Mouse (Mus musculus) heart, embryonic 15.5 days (tissue): ENCODE results near the gene St3gal3. TPM values are rescaled to one million over a fixed set of nuclear protein-coding genes. Genes with fewer than 3 reads are reported as not detected.

ENCODE experiments used
- ATAC-seq: fragments of 200-750 bp; cut with Nextera tagmentation; replicated peaks from 2 replicates; pipeline ENCODE4 v1.8.0; 2017; ENCODE audit warnings: low read depth, moderate TSS enrichment; ENCODE audit not compliant: insufficient number of reproducible peaks, insufficient read depth, low FRiP score
- H3K27ac ChIP-seq: fragments of 300-500 bp; sonication (generic); 2 replicates; pipeline ENCODE4 v1.5.1; 2015; ENCODE audit warnings: mild to moderate bottlenecking, inconsistent platforms
- H3K27me3 ChIP-seq: fragments of 300-500 bp; sonication (generic); 2 replicates; pipeline ENCODE4 v1.6.1; 2015; ENCODE audit warnings: inconsistent platforms
- H3K36me3 ChIP-seq: fragments of 300-500 bp; sonication (generic); 2 replicates; pipeline ENCODE4 v1.6.1; 2015; ENCODE audit warnings: mild to moderate bottlenecking, inconsistent platforms
- H3K4me1 ChIP-seq: fragments of 300-500 bp; sonication (generic); replicated peaks from 2 replicates; pipeline ENCODE4 v1.6.1; 2015; ENCODE audit warnings: inconsistent platforms
- H3K4me2 ChIP-seq: fragments of 300-500 bp; sonication (generic); 2 replicates; pipeline ENCODE4 v1.6.1; 2015; ENCODE audit warnings: inconsistent platforms, mild to moderate bottlenecking, moderate library complexity
- H3K4me3 ChIP-seq: fragments of 300-500 bp; sonication (generic); 2 replicates; pipeline ENCODE4 v1.5.1; 2015; ENCODE audit warnings: mild to moderate bottlenecking, inconsistent platforms
- H3K9ac ChIP-seq: fragments of 300-500 bp; sonication (generic); 2 replicates; pipeline ENCODE4 v1.6.1; 2015; ENCODE audit warnings: mild to moderate bottlenecking, inconsistent platforms
- H3K9me3 ChIP-seq: fragments of 300-500 bp; sonication (generic); replicated peaks from 2 replicates; pipeline ENCODE4 v1.6.1; 2016; ENCODE audit warnings: inconsistent platforms
- WGBS: fragments of 180-500 bp; shearing (Covaris S2); methylation state at CpG from one replicate; pipeline ENCODE4 v1.1.7; 2015; ENCODE audit warnings: mixed read lengths; 5-methylcytosine and 5-hydroxymethylcytosine counted together
- polyA plus RNA-seq: library from polyadenylated mRNA; unstranded; fragments of >200 nt; fragmentation: Nextera tagmentation; extraction: Ambion mirVana; gene quantifications from 2 replicates; pipeline ENCODE4 v1.2.1, GENCODE M21; 2015

The St3gal3 gene
- polyA plus RNA-seq, 1 experiment from 2014 or later, result 7.5 TPM

DNA sequence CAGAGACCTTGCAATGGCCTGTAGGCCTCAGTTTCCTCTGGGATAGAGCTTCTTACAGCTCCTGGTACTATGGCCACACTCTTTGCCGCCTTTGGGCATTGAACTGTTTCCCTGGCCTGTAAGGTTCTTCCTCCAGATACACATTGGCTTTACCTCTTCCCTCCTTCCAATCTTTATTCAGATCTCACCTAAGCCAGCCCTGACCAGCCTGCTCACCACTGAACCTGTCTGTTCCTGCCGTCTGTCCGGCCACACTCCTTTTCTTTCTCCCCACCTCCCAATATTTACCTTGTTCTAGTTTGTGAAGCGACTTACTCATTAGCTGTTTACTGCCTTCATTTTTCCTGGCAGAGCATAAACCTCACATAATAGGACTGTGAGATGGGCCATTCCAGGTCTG is 155.5 kb downstream of the St3gal3 start:
- no peak overlapping the region for H3K9ac ChIP-seq
- H3K9me3 ChIP-seq, result no peaks in the 10 kb centered on the region
- H3K27me3 ChIP-seq, result no peaks in the 10 kb centered on the region
- H3K36me3 ChIP-seq, result no peaks in the 10 kb centered on the region
- no peak overlapping the region for H3K27ac ChIP-seq
- H3K4me2 ChIP-seq, result no peak overlapping the region
- 91% methylated on average over 4 of the region's 4 CpGs for WGBS
- H3K4me1 ChIP-seq, result peaks cover 53% of the 10 kb centered on the region
- no peak overlapping the region for H3K4me3 ChIP-seq
- no peak for ATAC-seq

DNA sequence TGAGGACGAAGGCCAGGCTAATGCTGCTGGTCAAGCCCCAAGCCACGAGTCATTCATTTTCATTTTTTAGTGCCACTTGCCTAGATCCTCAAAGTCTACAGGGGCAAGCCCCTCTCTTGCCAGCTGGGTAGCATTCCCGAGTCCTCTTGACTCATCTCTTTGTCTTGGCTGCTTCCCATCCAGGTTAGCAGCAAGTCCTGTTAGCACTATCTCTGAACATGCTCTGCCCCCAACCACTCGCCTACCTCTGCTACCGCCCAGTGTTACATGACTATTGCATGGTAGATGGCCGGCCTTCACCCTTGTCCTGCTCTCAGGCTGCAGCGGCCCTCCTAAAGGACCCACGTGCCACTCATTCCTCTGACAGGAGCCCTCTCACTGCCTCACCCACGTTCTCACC is 156.4 kb downstream of the St3gal3 start:
- Histone ChIP-seq H3K4me1 (peaks cover 52% of the 10 kb centered on the region), H3K9ac (no peak overlapping the region), H3K27me3 (no peaks in the 10 kb centered on the region), H3K9me3 (no peaks in the 10 kb centered on the region), H3K4me2 (no peak overlapping the region), H3K27ac (no peak overlapping the region), H3K4me3 (no peak overlapping the region), H3K36me3 (no peaks in the 10 kb centered on the region)
- ATAC-seq, result no peak
- 79% methylated on average over 9 of the region's 9 CpGs for WGBS

GRCm38 (mm10) chr4:117977841-117978240 is 156.9 kb downstream of the St3gal3 start:
- ATAC-seq, result no peak
- Histone ChIP-seq H3K9ac (no peak overlapping the region), H3K27me3 (no peaks in the 10 kb centered on the region), H3K36me3 (no peaks in the 10 kb centered on the region), H3K27ac (peak overlapping the region; percentile 51), H3K4me2 (peak overlapping the region; percentile 17; the same call in 1 of the 2 replicates), H3K9me3 (no peaks in the 10 kb centered on the region), H3K4me3 (no peak overlapping the region), H3K4me1 (peaks cover 49% of the 10 kb centered on the region)
- WGBS, result 83% methylated on average over 11 of the region's 11 CpGs

DNA sequence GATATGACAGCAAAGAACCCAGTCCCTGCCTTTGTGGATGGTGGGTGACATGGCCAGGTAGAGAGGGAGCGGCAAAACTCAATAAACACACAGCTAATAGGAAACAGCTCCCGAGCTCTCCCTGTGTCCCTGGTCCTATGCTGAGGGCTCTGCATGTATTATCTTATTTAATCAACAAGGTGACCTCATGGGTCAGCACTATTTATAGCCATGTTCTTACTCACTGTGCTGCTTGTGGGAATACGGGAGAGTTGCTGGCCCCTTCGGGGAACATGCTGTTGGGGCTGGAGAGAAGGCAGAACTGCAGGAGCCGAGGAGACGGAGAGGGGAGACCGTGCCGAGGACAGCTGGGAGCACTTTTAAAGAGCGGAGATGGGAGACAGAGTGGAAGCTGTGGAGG is 157.3 kb downstream of the St3gal3 start:
- WGBS, result 54% methylated on average over 9 of the region's 9 CpGs
- Histone ChIP-seq H3K4me3 (no peak overlapping the region), H3K27ac (peak overlapping the region; percentile 51), H3K9ac (no peak overlapping the region), H3K27me3 (no peaks in the 10 kb centered on the region), H3K9me3 (no peaks in the 10 kb centered on the region), H3K4me2 (peak overlapping the region; percentile 17; the same call in 1 of the 2 replicates), H3K36me3 (no peaks in the 10 kb centered on the region), H3K4me1 (peaks cover 45% of the 10 kb centered on the region)
- peak; percentile 7; the same call in 1 of the 2 replicates for ATAC-seq

DNA sequence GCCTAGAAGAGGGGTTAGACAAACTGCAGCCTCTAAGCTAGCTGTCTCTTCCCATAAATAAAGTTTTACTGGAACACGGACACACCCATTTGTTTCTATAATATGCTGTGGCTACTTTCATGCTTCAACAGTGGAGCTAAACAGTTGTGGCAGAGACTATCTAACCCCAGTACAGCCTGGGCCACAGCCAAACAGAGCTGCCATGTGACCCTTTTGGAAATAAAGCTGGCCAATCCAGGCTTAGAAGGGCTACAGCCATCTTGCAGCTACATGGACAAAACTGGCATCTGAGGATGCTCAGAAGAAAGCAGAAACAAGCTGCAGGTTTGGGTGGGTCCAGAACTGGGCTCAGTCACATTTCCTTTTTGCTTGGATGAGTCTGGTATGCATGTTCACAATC is 158.9 kb downstream of the St3gal3 start:
- no peak for ATAC-seq
- no peak overlapping the region for H3K27ac ChIP-seq
- H3K36me3 ChIP-seq, result no peaks in the 10 kb centered on the region
- H3K4me3 ChIP-seq, result no peak overlapping the region
- no peak overlapping the region for H3K9ac ChIP-seq
- peaks cover 42% of the 10 kb centered on the region for H3K4me1 ChIP-seq
- H3K9me3 ChIP-seq, result no peaks in the 10 kb centered on the region
- no peaks in the 10 kb centered on the region for H3K27me3 ChIP-seq
- 82% methylated on average over 1 of the region's 1 CpGs for WGBS
- no peak overlapping the region for H3K4me2 ChIP-seq

GRCm38 (mm10) chr4:117974719-117975118 is 160.0 kb downstream of the St3gal3 start:
- H3K27ac ChIP-seq, result no peak overlapping the region
- peaks cover 42% of the 10 kb centered on the region for H3K4me1 ChIP-seq
- no peak overlapping the region for H3K9ac ChIP-seq
- no peaks in the 10 kb centered on the region for H3K27me3 ChIP-seq
- WGBS, result 73% methylated on average over 5 of the region's 5 CpGs
- H3K4me2 ChIP-seq, result no peak overlapping the region
- no peaks in the 10 kb centered on the region for H3K9me3 ChIP-seq
- no peaks in the 10 kb centered on the region for H3K36me3 ChIP-seq
- ATAC-seq, result no peak
- no peak overlapping the region for H3K4me3 ChIP-seq

DNA sequence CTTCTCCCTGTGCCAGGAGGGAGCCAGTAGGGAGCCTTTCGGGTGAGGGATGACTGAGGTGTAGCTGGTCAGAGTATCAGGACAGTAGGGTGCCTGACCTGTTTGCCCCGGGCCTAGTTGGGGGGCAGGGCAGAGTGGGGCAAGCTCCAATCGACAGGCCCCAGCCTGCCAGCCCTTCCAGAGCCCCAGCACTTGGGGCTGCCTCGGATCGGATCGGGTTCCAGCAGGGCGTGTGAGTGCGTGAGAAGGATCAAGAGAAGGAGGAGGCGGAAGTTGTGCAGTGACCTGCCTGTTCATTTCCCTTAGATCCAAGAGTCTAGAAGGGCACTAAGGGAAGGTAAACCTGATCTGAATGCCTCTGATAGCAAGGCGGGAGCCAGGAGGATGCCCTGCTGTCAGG is 161.7 kb downstream of the St3gal3 start:
- Histone ChIP-seq H3K4me1 (peaks cover 36% of the 10 kb centered on the region), H3K27me3 (no peaks in the 10 kb centered on the region), H3K27ac (no peak overlapping the region), H3K9me3 (no peaks in the 10 kb centered on the region), H3K4me3 (no peak overlapping the region), H3K36me3 (no peaks in the 10 kb centered on the region), H3K4me2 (no peak overlapping the region), H3K9ac (no peak overlapping the region)
- ATAC-seq, result no peak
- 57% methylated on average over 10 of the region's 10 CpGs for WGBS

DNA sequence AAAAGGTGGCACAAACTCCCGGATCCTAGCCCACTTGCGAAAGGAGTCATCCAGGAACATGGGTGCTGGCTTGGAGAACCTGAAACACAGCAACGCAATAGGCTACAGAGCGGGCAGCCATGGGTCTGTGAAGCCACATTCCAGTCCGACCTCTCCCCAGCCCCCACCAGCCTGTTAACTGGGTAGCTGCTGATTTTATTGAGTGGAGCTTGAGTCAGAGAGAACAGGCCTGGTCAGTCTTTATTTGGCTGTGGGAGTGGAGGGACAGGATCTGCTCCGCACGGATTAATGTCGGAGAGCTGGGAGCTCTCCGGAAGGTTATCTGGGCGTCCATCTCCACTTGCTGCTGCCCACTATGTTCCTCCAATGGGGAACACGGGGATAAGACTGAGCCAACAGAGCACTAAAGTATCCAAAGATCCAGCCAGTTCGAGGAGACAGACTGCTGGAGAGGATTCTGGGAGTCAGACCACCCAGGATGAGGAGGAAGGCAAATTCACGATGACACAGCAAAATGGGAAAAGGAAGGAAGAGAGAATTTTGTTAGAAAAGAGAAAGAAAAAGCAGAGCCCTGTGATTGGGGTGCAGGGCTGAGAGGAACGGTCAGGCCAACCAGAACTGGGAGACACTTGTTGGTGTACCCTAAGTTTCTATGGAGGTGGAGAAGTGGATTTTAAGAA is 170.2 kb downstream of the St3gal3 start:
- ATAC-seq, result no peak
- Histone ChIP-seq H3K4me2 (no peak overlapping the region), H3K27ac (no peak overlapping the region), H3K4me3 (no peak overlapping the region), H3K36me3 (no peaks in the 10 kb centered on the region), H3K27me3 (no peaks in the 10 kb centered on the region), H3K9me3 (no peaks in the 10 kb centered on the region), H3K9ac (no peak overlapping the region), H3K4me1 (peaks cover 5% of the 10 kb centered on the region)
- WGBS, result 50% methylated on average over 14 of the region's 14 CpGs

DNA sequence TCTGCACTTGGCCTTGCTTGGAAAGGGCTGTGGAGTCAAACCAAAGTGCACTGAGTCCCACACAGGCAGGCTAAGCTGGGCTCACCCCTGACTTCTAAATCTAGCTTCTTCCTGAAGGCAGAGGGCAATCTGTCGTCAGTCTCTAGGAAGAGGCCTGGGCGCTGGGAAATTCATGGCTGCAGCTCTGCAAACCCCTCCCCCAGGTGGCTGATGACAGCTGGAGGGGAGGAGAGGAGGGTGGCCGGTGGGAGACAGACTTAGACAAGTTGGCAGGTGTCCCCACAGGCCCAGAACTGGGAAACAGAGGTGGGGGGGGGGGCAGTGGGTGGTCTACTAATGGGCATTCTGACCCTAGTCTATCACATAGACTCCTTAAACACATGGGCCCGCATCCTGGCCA is 177.2 kb downstream of the St3gal3 start:
- ATAC-seq, result peak; percentile 48; the same call in 1 of the 2 replicates
- no peak overlapping the region for H3K4me3 ChIP-seq
- H3K9me3 ChIP-seq, result no peaks in the 10 kb centered on the region
- H3K4me1 ChIP-seq, result peaks cover 17% of the 10 kb centered on the region
- H3K9ac ChIP-seq, result no peak overlapping the region
- peak overlapping the region; percentile 71 for H3K27ac ChIP-seq
- no peaks in the 10 kb centered on the region for H3K27me3 ChIP-seq
- H3K4me2 ChIP-seq, result no peak overlapping the region; the same call in 1 of the 2 replicates
- H3K36me3 ChIP-seq, result peaks cover 5% of the 10 kb centered on the region
- WGBS, result 27% methylated on average over 4 of the region's 4 CpGs

- Histone ChIP-seq H3K27ac (no peak overlapping the region), H3K4me2 (no peak overlapping the region), H3K9ac (no peak overlapping the region), H3K27me3 (no peaks in the 10 kb centered on the region), H3K4me1 (peaks cover 10% of the 10 kb centered on the region), H3K9me3 (no peaks in the 10 kb centered on the region), H3K4me3 (no peak overlapping the region), H3K36me3 (peaks cover 4% of the 10 kb centered on the region; the same call in 1 of the 2 replicates)
- 63% methylated on average over 7 of the region's 7 CpGs for WGBS
- no peak for ATAC-seq
Observed at GRCm38 (mm10) chr4:117947493-117947892, 187.2 kb downstream of the St3gal3 start.

DNA sequence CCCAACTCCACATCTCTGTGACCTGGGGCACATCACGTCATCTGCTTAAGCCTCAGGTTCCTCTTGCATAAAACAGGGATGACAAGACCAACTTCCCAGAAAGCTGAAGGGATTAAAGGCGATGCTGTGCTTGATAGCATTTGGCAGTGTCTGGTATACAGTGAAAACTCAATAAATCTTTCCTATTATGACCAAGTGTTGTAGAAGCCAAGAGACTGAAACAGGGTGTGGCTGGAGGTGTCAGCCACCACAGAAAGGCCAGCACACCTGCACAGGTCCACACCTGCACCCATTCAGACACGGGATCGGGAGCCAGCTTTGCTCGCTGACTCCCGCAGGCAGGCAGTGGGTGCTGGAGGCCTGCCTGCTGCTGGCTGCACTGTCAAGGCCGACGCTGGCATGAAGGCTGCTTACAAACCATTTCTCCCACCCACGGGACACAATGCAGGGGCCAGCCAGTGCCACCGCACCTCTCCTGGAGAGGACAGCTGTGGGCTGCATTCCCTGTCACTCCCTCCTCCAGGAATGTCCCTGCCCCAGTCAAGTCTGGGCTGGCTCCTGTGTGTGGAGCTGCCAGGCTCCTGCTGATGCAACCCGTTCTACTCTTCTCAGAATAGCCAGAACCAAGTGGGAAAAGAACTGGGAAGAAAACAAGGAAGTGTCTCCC is 187.9 kb downstream of the St3gal3 start:
- 71% methylated on average over 11 of the region's 11 CpGs for WGBS
- no peak overlapping the region for H3K9ac ChIP-seq
- no peaks in the 10 kb centered on the region for H3K36me3 ChIP-seq
- H3K4me3 ChIP-seq, result no peak overlapping the region
- H3K27ac ChIP-seq, result no peak overlapping the region
- no peak overlapping the region for H3K4me2 ChIP-seq
- no peak for ATAC-seq
- H3K9me3 ChIP-seq, result no peaks in the 10 kb centered on the region
- peaks cover 10% of the 10 kb centered on the region for H3K4me1 ChIP-seq
- H3K27me3 ChIP-seq, result no peaks in the 10 kb centered on the region

DNA sequence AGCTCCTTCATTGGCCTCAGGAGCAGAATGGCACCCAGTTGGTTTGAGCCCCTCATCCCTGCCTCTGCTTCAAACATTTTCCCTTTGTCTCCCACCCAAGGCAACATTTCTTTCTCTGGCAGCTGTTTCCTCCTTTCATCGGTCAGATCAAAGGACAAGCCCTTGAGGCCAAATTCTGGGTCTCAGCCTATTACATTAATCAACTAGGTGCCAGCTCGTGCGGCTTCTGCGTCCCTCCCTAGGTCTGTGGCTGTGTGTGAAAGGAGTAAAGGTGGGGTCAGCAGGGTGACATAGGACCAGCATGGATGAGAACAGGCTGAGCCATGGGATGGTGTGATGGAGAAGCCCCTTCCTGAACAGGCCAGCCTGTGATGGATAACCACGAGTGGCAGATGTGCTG is 191.4 kb downstream of the St3gal3 start:
- H3K4me1 ChIP-seq, result peaks cover 10% of the 10 kb centered on the region
- no peak overlapping the region for H3K4me2 ChIP-seq
- H3K27ac ChIP-seq, result no peak overlapping the region
- H3K4me3 ChIP-seq, result no peak overlapping the region
- no peaks in the 10 kb centered on the region for H3K27me3 ChIP-seq
- H3K9ac ChIP-seq, result no peak overlapping the region
- 67% methylated on average over 5 of the region's 5 CpGs for WGBS
- no peaks in the 10 kb centered on the region for H3K9me3 ChIP-seq
- H3K36me3 ChIP-seq, result peaks cover 9% of the 10 kb centered on the region
- ATAC-seq, result no peak
